Mouse (Mus musculus) forebrain, embryonic 15.5 days (tissue): Measurements from ENCODE around the gene Espl1. TPM values are rescaled to one million over a fixed set of nuclear protein-coding genes. Genes with fewer than 3 reads are reported as not detected.
"Not testable (repeated sequence)": the region's sequence is repeated elsewhere in the genome, so short reads cannot be mapped to it uniquely, and the experiment has no call there.

Source experiments
- ATAC-seq: fragments of 200-750 bp; cut with Nextera tagmentation; replicated peaks from 2 replicates; pipeline ENCODE4 v1.8.0; 2017; ENCODE audit warnings: mild to moderate bottlenecking, moderate TSS enrichment, moderate library complexity
- H3K27ac ChIP-seq: fragments of 300-500 bp; sonication (generic); replicated peaks from 2 replicates; pipeline ENCODE4 v1.5.1; 2015; ENCODE audit warnings: mild to moderate bottlenecking, inconsistent platforms
- H3K27me3 ChIP-seq: fragments of 300-500 bp; sonication (generic); 2 replicates; pipeline ENCODE4 v1.6.1; 2015; ENCODE audit warnings: inconsistent platforms
- H3K36me3 ChIP-seq: fragments of 300-500 bp; sonication (generic); 2 replicates; pipeline ENCODE4 v1.6.1; 2015; ENCODE audit warnings: mild to moderate bottlenecking, inconsistent platforms
- H3K4me1 ChIP-seq: fragments of 300-500 bp; sonication (generic); 2 replicates; pipeline ENCODE4 v1.6.1; 2015; ENCODE audit warnings: inconsistent platforms
- H3K4me2 ChIP-seq: fragments of 300-500 bp; sonication (generic); replicated peaks from 2 replicates; pipeline ENCODE4 v1.6.1; 2015; ENCODE audit warnings: mild to moderate bottlenecking, inconsistent platforms
- H3K4me3 ChIP-seq: fragments of 300-500 bp; sonication (generic); 2 replicates; pipeline ENCODE4 v1.5.1; 2015; ENCODE audit warnings: mild to moderate bottlenecking, inconsistent platforms
- H3K9ac ChIP-seq: fragments of 300-500 bp; sonication (generic); replicated peaks from 2 replicates; pipeline ENCODE4 v1.6.1; 2015; ENCODE audit warnings: mild to moderate bottlenecking, inconsistent platforms
- H3K9me3 ChIP-seq: fragments of 300-500 bp; sonication (generic); 2 replicates; pipeline ENCODE4 v1.6.1; 2016; ENCODE audit warnings: inconsistent platforms
- WGBS: fragments of 180-500 bp; shearing (Covaris S2); methylation state at CpG from one replicate; pipeline ENCODE4 v1.1.7; 2015; ENCODE audit warnings: mixed read lengths; 5-methylcytosine and 5-hydroxymethylcytosine counted together
- polyA plus RNA-seq: library from polyadenylated mRNA; unstranded; fragments of >200 nt; fragmentation: Nextera tagmentation; extraction: Ambion mirVana; gene quantifications from 2 replicates; pipeline ENCODE4 v1.2.1, GENCODE M21; 2015

The Espl1 gene
- polyA plus RNA-seq, 1 experiment from 2014 or later, result 10.2 TPM

GRCm38 (mm10) chr15:102316263-102316662, 20.2 kb downstream of the Espl1 start:
- Histone ChIP-seq H3K27ac (no peak overlapping the region), H3K9me3 (no peaks in the 10 kb centered on the region), H3K4me3 (no peak overlapping the region), H3K36me3 (peaks cover 14% of the 10 kb centered on the region; the same call in 1 of the 2 replicates), H3K4me1 (no peaks in the 10 kb centered on the region), H3K9ac (no peak overlapping the region), H3K4me2 (no peak overlapping the region), H3K27me3 (no peaks in the 10 kb centered on the region)
- WGBS, result 87% methylated on average over 6 of the region's 6 CpGs
- no peak for ATAC-seq

- Histone ChIP-seq H3K4me1 (peaks cover 13% of the 10 kb centered on the region), H3K27ac (no peak overlapping the region), H3K9ac (no peak overlapping the region), H3K9me3 (no peaks in the 10 kb centered on the region), H3K36me3 (peaks cover 16% of the 10 kb centered on the region), H3K27me3 (no peaks in the 10 kb centered on the region), H3K4me3 (peak overlapping the region; percentile 59; the same call in 1 of the 2 replicates), H3K4me2 (peak overlapping the region; percentile 66; the same call in 1 of the 2 replicates)
- no peak for ATAC-seq
- 81% methylated on average over 12 of the region's 12 CpGs for WGBS
Observed at GRCm38 (mm10) chr15:102324654-102325473, 28.8 kb downstream of the Espl1 start.

GRCm38 (mm10) chr15:102326022-102326576, 30.0 kb downstream of the Espl1 start, which contains the start of gene Pfdn5:
Gene Pfdn5, plus strand, starts transcription at chr15:102326116.
- H3K27ac ChIP-seq, result peak within 1 kb of the TSS; percentile 61
- H3K27me3 ChIP-seq, result no peaks in the 10 kb centered on the region
- WGBS, result under 1% methylated on average over 40 of the region's 40 CpGs
- no peaks in the 10 kb centered on the region for H3K9me3 ChIP-seq
- H3K36me3 ChIP-seq, result peaks cover 27% of the 10 kb centered on the region
- H3K4me2 ChIP-seq, result peak within 1 kb of the TSS; percentile 66
- peak within 1 kb of the TSS; percentile 59 for H3K4me3 ChIP-seq
- H3K9ac ChIP-seq, result peak within 1 kb of the TSS; percentile 67
- H3K4me1 ChIP-seq, result peaks cover 16% of the 10 kb centered on the region
- peak; percentile 95 for ATAC-seq

- peak overlapping the region; percentile 67 for H3K9ac ChIP-seq
- WGBS, result 70% methylated on average over 8 of the region's 8 CpGs
- H3K9me3 ChIP-seq, result no peaks in the 10 kb centered on the region
- H3K4me2 ChIP-seq, result peak overlapping the region; percentile 66
- H3K4me1 ChIP-seq, result peaks cover 19% of the 10 kb centered on the region
- H3K27me3 ChIP-seq, result no peaks in the 10 kb centered on the region
- peaks cover 27% of the 10 kb centered on the region for H3K36me3 ChIP-seq
- peak overlapping the region; percentile 59 for H3K4me3 ChIP-seq
- H3K27ac ChIP-seq, result 0 out of 2 replicates have a peak overlapping the region, but pooled peaks have one; percentile 61
- no peak for ATAC-seq
Observed at GRCm38 (mm10) chr15:102326892-102327291, 30.8 kb downstream of the Espl1 start.

GRCm38 (mm10) chr15:102331610-102332015, 35.5 kb downstream of the Espl1 start, which contains the start of gene Myg1:
Gene Myg1, plus strand, starts transcription at chr15:102331709.
- ATAC-seq, result peak; percentile 96
- WGBS, result under 1% methylated on average over 30 of the region's 30 CpGs
- peak within 1 kb of the TSS; percentile 74 for H3K27ac ChIP-seq
- no peaks in the 10 kb centered on the region for H3K27me3 ChIP-seq
- peaks cover 53% of the 10 kb centered on the region for H3K36me3 ChIP-seq
- peaks cover 29% of the 10 kb centered on the region for H3K4me1 ChIP-seq
- H3K4me2 ChIP-seq, result peak within 1 kb of the TSS; percentile 85
- no peaks in the 10 kb centered on the region for H3K9me3 ChIP-seq
- peak within 1 kb of the TSS; percentile 93 for H3K4me3 ChIP-seq
- H3K9ac ChIP-seq, result peak within 1 kb of the TSS; percentile 78

- H3K9me3 ChIP-seq, result no peaks in the 10 kb centered on the region
- peaks cover 68% of the 10 kb centered on the region for H3K36me3 ChIP-seq
- H3K9ac ChIP-seq, result no peak overlapping the region
- H3K27ac ChIP-seq, result no peak overlapping the region
- H3K27me3 ChIP-seq, result no peaks in the 10 kb centered on the region
- ATAC-seq, result no peak
- peaks cover 21% of the 10 kb centered on the region for H3K4me1 ChIP-seq
- H3K4me3 ChIP-seq, result no peak overlapping the region
- WGBS, result 88% methylated on average over 8 of the region's 8 CpGs
- H3K4me2 ChIP-seq, result no peak overlapping the region
Observed at GRCm38 (mm10) chr15:102335254-102335653, 39.2 kb downstream of the Espl1 start.

- WGBS, result 92% methylated on average over 5 of the region's 5 CpGs
Observed at GRCm38 (mm10) chr15:102335925-102336324, 39.9 kb downstream of the Espl1 start.

GRCm38 (mm10) chr15:102336946-102337345, 40.9 kb downstream of the Espl1 start:
- Histone ChIP-seq H3K9ac (no peak overlapping the region), H3K36me3 (peaks cover 63% of the 10 kb centered on the region), H3K27ac (no peak overlapping the region), H3K4me1 (peaks cover 14% of the 10 kb centered on the region), H3K4me3 (no peak overlapping the region), H3K9me3 (no peaks in the 10 kb centered on the region), H3K4me2 (no peak overlapping the region), H3K27me3 (no peaks in the 10 kb centered on the region)
- ATAC-seq, result no peak
- WGBS, result 85% methylated on average over 4 of the region's 4 CpGs

More at GRCm38 (mm10) chr15:102335925-102336324, 39.9 kb downstream of the Espl1 start:
- peaks cover 20% of the 10 kb centered on the region for H3K4me1 ChIP-seq
- H3K9me3 ChIP-seq, H3K4me2 ChIP-seq, H3K9ac ChIP-seq, H3K27me3 ChIP-seq, ATAC-seq, H3K27ac ChIP-seq, H3K4me3 ChIP-seq: not testable (repeated sequence)
- H3K36me3 ChIP-seq, result peaks cover 63% of the 10 kb centered on the region

- Histone ChIP-seq H3K9me3 (no peaks in the 10 kb centered on the region), H3K36me3 (peaks cover 57% of the 10 kb centered on the region), H3K27me3 (no peaks in the 10 kb centered on the region), H3K4me2 (no peak overlapping the region), H3K4me1 (no peaks in the 10 kb centered on the region), H3K4me3 (no peak overlapping the region), H3K27ac (no peak overlapping the region), H3K9ac (no peak overlapping the region)
- 78% methylated on average over 5 of the region's 5 CpGs for WGBS
- no peak for ATAC-seq
Observed at GRCm38 (mm10) chr15:102339612-102340011, 43.5 kb downstream of the Espl1 start.

GRCm38 (mm10) chr15:102341580-102341979, 45.5 kb downstream of the Espl1 start:
- H3K36me3 ChIP-seq, result peaks cover 48% of the 10 kb centered on the region
- no peak overlapping the region for H3K27ac ChIP-seq
- WGBS, result 12% methylated on average over 1 of the region's 1 CpGs
- H3K4me1 ChIP-seq, result no peaks in the 10 kb centered on the region
- no peak for ATAC-seq
- no peak overlapping the region for H3K9ac ChIP-seq
- no peak overlapping the region for H3K4me2 ChIP-seq
- no peaks in the 10 kb centered on the region for H3K27me3 ChIP-seq
- H3K4me3 ChIP-seq, result no peak overlapping the region
- no peaks in the 10 kb centered on the region for H3K9me3 ChIP-seq

GRCm38 (mm10) chr15:102344490-102344889, 48.4 kb downstream of the Espl1 start:
- H3K4me3 ChIP-seq, result no peak overlapping the region
- H3K9ac ChIP-seq, result no peak overlapping the region
- no peaks in the 10 kb centered on the region for H3K9me3 ChIP-seq
- WGBS, result 95% methylated on average over 3 of the region's 3 CpGs
- H3K4me1 ChIP-seq, result peaks cover 2% of the 10 kb centered on the region
- no peak overlapping the region for H3K27ac ChIP-seq
- peaks cover 27% of the 10 kb centered on the region; the same call in 1 of the 2 replicates for H3K36me3 ChIP-seq
- no peak for ATAC-seq
- H3K27me3 ChIP-seq, result no peaks in the 10 kb centered on the region
- H3K4me2 ChIP-seq, result no peak overlapping the region

GRCm38 (mm10) chr15:102346444-102346843, 50.4 kb downstream of the Espl1 start:
- H3K9me3 ChIP-seq, result no peaks in the 10 kb centered on the region
- no peak for ATAC-seq
- no peak overlapping the region for H3K4me3 ChIP-seq
- no peak overlapping the region for H3K9ac ChIP-seq
- no peaks in the 10 kb centered on the region for H3K27me3 ChIP-seq
- no peak overlapping the region for H3K27ac ChIP-seq
- H3K4me1 ChIP-seq, result peaks cover 13% of the 10 kb centered on the region
- peaks cover 17% of the 10 kb centered on the region; the same call in 1 of the 2 replicates for H3K36me3 ChIP-seq
- H3K4me2 ChIP-seq, result no peak overlapping the region
- 85% methylated on average over 4 of the region's 4 CpGs for WGBS
